In the genomic region with DNA sequence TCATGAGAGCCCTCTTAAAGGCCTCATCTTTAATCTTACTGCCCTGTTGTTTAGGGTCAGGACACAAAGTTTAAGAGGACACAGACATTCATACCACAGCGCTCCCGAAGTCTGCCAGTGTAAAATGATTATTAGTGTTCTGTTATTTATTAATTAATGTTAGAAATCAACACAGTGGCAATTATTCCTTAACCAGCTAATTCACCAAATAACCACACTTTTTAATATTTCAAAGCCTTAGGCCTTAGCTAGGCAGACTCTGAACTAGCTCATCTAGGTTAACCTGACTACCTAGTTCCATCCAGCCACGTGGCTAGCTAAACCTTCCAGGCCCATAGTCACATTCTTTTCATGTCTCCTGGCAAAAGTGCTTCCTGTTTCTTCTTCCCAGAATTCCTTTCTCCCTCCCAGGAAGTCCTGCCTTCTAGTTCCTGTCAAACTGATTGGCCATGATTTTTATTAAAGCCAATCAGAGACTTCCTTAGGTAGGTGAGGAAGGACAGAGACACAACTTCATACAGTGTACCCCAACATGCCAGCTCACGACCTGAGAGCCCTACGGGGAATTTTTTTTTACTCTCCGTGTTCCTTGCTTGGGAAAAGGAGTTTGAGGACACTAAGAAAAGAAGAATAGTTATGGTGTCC, we compare ENCODE assay signal across 16 mouse cellular contexts. TPM values are rescaled to one million over a fixed set of nuclear protein-coding genes. Genes with fewer than 3 reads are reported as not detected.
A peak's percentile ranks its signal among the peaks of the same experiment; 100 is the strongest.
DNase-seq lines count a peak whose midpoint lies in the region; ATAC-seq and TF ChIP-seq lines count a peak whose summit lies in the region.
"Had no signal": no experiment of that assay in that cellular context is flagged by ENCODE, and none has a peak within 500 bp of the region (broad histone marks: within the 10 kb centered on the region; RNA-seq: fewer than 3 reads in every experiment).

No protein-coding gene starts in this region.

- H3K27ac ChIP-seq in heart, embryonic 16.5 days (ENCODE audit: low read length): peak overlapping the region; percentile 69
- peak overlapping the region; percentile 61 for H3K27ac ChIP-seq in kidney, postnatal 0 days
- H3K27ac ChIP-seq in liver, embryonic 12.5 days: peak overlapping the region; percentile 98
- H3K27ac ChIP-seq: embryonic facial prominence, embryonic 13.5 days; forebrain, embryonic 15.5 days; limb, embryonic 10.5 days; stomach, embryonic 15.5 days had no signal

- H3K9ac ChIP-seq in heart, embryonic 16.5 days (ENCODE audit: low read length): no peak overlapping the region
- H3K9ac ChIP-seq in kidney, postnatal 0 days (ENCODE audit: low read depth, low read length): no peak overlapping the region
- peak overlapping the region; percentile 70; the same call in 1 of the 2 replicates for H3K9ac ChIP-seq in liver, embryonic 12.5 days
- H3K9ac ChIP-seq: embryonic facial prominence, embryonic 13.5 days; forebrain, embryonic 15.5 days; heart, embryonic 12.5 days; stomach, embryonic 15.5 days had no signal

- WGBS in heart, embryonic 16.5 days: 89% methylated on average over 6 of the region's 6 CpGs
- WGBS in kidney, postnatal 0 days: 76% methylated on average over 6 of the region's 6 CpGs
- WGBS in liver, embryonic 12.5 days (ENCODE audit: insufficient replicate concordance): 84% methylated on average over 6 of the region's 6 CpGs

- no peaks in the 10 kb centered on the region for H3K27me3 ChIP-seq in heart, embryonic 16.5 days (ENCODE audit: control insufficient read depth, insufficient read depth, low read length)
- H3K27me3 ChIP-seq in kidney, postnatal 0 days (ENCODE audit: insufficient read depth, low read length): no peaks in the 10 kb centered on the region
- H3K27me3 ChIP-seq in liver, embryonic 12.5 days (replicated peaks): no peaks in the 10 kb centered on the region
- H3K27me3 ChIP-seq: embryonic facial prominence, embryonic 13.5 days; forebrain, embryonic 15.5 days; heart, embryonic 12.5 days; stomach, embryonic 15.5 days had no signal

- peaks cover 47% of the 10 kb centered on the region for H3K4me1 ChIP-seq in heart, embryonic 16.5 days (ENCODE audit: control insufficient read depth, insufficient read depth, low read length)
- H3K4me1 ChIP-seq in kidney, postnatal 0 days (replicated peaks; ENCODE audit: insufficient read depth, low read length): peaks cover 15% of the 10 kb centered on the region
- H3K4me1 ChIP-seq in liver, embryonic 12.5 days: peaks cover 96% of the 10 kb centered on the region

- intact Hi-C loops in heart, postnatal 14 days (cut with DNase I): no loop called here

- H3K4me3 ChIP-seq in heart, embryonic 16.5 days (ENCODE audit: low read length): no peak overlapping the region
- no peak overlapping the region for H3K4me3 ChIP-seq in kidney, postnatal 0 days (replicated peaks; ENCODE audit: low read depth, low read length)
- H3K4me3 ChIP-seq in liver, embryonic 12.5 days: no peak overlapping the region
- H3K4me3 ChIP-seq: embryonic facial prominence, embryonic 13.5 days; forebrain, embryonic 15.5 days; heart, embryonic 12.5 days; limb, embryonic 10.5 days; stomach, embryonic 15.5 days had no signal

- no peak for TF ChIP-seq CTCF in kidney, postnatal 0 days (IDR thresholded peaks at IDR 0.05; ENCODE audit: low read depth)

- ATAC-seq in heart, embryonic 16.5 days (replicated peaks; ENCODE audit: extremely low read depth, insufficient read depth, low FRiP score): no peak
- no peak for ATAC-seq in kidney, postnatal 0 days (replicated peaks; ENCODE audit: low FRiP score, low read depth)
- ATAC-seq in liver, embryonic 12.5 days: no peak
- ATAC-seq: activated CD4-positive, CD25-positive, alpha-beta regulatory T cell, adult 4 months; forebrain, embryonic 15.5 days had no signal

- no peak for DNase-seq in heart, postnatal 14 days
- DNase-seq in kidney, postnatal 0 days (ENCODE audit: low spot score): no peak
- DNase-seq in kidney, postnatal 4 days: no peak
- DNase-seq in Muller cell, postnatal 12 days (ENCODE audit: inconsistent ontology term): no peak
- no peak for DNase-seq in c-Kit-positive CD71-positive TER-119-positive erythroid progenitor cells, embryonic 14.5 days (ENCODE audit: low spot score)
- DNase-seq: gastrocnemius, postnatal 36 days; thymus, adult 18-20 months; thymus, postnatal 4 days had no signal

- H3K36me3 ChIP-seq in heart, embryonic 16.5 days (ENCODE audit: control insufficient read depth, insufficient read depth): peaks cover 28% of the 10 kb centered on the region
- 0 out of 2 replicates have a peak, but pooled peaks cover 4% of the 10 kb centered on the region for H3K36me3 ChIP-seq in kidney, postnatal 0 days (ENCODE audit: insufficient read depth, low read length)
- peaks cover 86% of the 10 kb centered on the region for H3K36me3 ChIP-seq in liver, embryonic 12.5 days
- H3K36me3 ChIP-seq: forebrain, embryonic 15.5 days had no signal

- H3K9me3 ChIP-seq in heart, embryonic 16.5 days (replicated peaks; ENCODE audit: control insufficient read depth, low read length): no peaks in the 10 kb centered on the region
- H3K9me3 ChIP-seq in kidney, postnatal 0 days (replicated peaks; ENCODE audit: low read length): no peaks in the 10 kb centered on the region
- no peaks in the 10 kb centered on the region for H3K9me3 ChIP-seq in liver, embryonic 12.5 days (replicated peaks)
- H3K9me3 ChIP-seq: embryonic facial prominence, embryonic 13.5 days; forebrain, embryonic 15.5 days; heart, embryonic 12.5 days; limb, embryonic 10.5 days; stomach, embryonic 15.5 days had no signal

- no peak overlapping the region for H3K4me2 ChIP-seq in heart, embryonic 16.5 days (ENCODE audit: low read depth, low read length)
- no peak overlapping the region for H3K4me2 ChIP-seq in kidney, postnatal 0 days (ENCODE audit: low read length)
- peak overlapping the region; percentile 66; the same call in 1 of the 2 replicates for H3K4me2 ChIP-seq in liver, embryonic 12.5 days
- H3K4me2 ChIP-seq: embryonic facial prominence, embryonic 13.5 days; forebrain, embryonic 15.5 days; heart, embryonic 12.5 days; stomach, embryonic 15.5 days had no signal

RNA-seq across cellular contexts. Expression of a gene that starts 17.7 kb away (rescaled TPM):
- 213 and 219 TPM in 2 replicates for polyA plus RNA-seq in heart, embryonic 16.5 days (2015; fragmentation: Nextera tagmentation; extraction: Ambion mirVana)
- total RNA-seq in heart, postnatal 14 days (2021): 100 to 1,000 TPM; 166 to 175 TPM
- 72.5 and 79.0 TPM in 2 replicates for polyA plus RNA-seq in kidney, postnatal 0 days (2015; fragmentation: Nextera tagmentation; extraction: Ambion mirVana)
- polyA plus RNA-seq in liver, embryonic 12.5 days (2016; fragmentation: Nextera tagmentation; extraction: Ambion mirVana): 364 and 366 TPM in 2 replicates
- polyA plus RNA-seq: activated CD4-positive, CD25-positive, alpha-beta regulatory T cell, adult 4 months had no signal
